Mouse (Mus musculus): Measurements from ENCODE around the gene Zcchc8. TPM values are rescaled to one million over a fixed set of nuclear protein-coding genes. Genes with fewer than 3 reads are reported as not detected.
"Not testable (repeated sequence)": the region's sequence is repeated elsewhere in the genome, so short reads cannot be mapped to it uniquely, and the experiment has no call there.

Zcchc8 gene
- polyA plus RNA-seq, 1 experiment from 2014 or later: 69.3 TPM

DNA sequence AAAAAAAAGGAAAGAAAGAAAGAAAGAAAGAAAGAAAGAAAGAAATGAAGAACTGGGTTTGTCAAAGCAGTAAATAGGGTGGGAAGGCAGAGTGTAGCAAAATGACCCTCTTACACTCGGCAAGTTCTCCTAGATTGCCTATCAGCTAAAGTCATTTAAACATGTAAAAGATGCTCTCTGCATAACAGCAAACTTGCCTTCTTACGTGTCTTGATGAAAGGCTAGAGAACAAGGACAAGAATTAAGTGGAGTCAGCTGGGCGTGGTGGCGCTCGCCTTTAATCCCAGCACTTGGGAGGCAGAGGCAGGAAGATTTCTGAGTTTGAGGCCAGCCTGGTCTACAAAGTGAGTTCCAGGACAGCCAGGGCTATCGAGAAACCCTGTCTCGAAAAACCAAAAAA is 2.9 kb upstream of the Zcchc8 start:
- not testable (repeated sequence) for H3K9ac ChIP-seq (replicated peaks; ENCODE audit: low read length); H3K27me3 ChIP-seq (ENCODE audit: insufficient read depth, low read length); H3K4me2 ChIP-seq (replicated peaks; ENCODE audit: low read depth, low read length); ATAC-seq (ENCODE audit: low FRiP score, low TSS enrichment); H3K27ac ChIP-seq (ENCODE audit: low read length); H3K9me3 ChIP-seq (ENCODE audit: low read length); H3K4me3 ChIP-seq (ENCODE audit: low read length); H3K36me3 ChIP-seq (ENCODE audit: insufficient read depth, low read length)
- WGBS: 90% methylated on average over 7 of the region's 7 CpGs
- H3K4me1 ChIP-seq (ENCODE audit: insufficient read depth, low read length): peaks cover 12% of the 10 kb centered on the region

- Histone ChIP-seq H3K4me1 (ENCODE audit: insufficient read depth, low read length) (peaks cover 18% of the 10 kb centered on the region), H3K4me3 (ENCODE audit: low read length) (no peak overlapping the region), H3K27ac (ENCODE audit: low read length) (no peak overlapping the region), H3K9me3 (ENCODE audit: low read length) (no peaks in the 10 kb centered on the region), H3K4me2 (replicated peaks; ENCODE audit: low read depth, low read length) (no peak overlapping the region), H3K27me3 (ENCODE audit: insufficient read depth, low read length) (no peaks in the 10 kb centered on the region), H3K9ac (replicated peaks; ENCODE audit: low read length) (no peak overlapping the region), H3K36me3 (ENCODE audit: insufficient read depth, low read length) (peaks cover 59% of the 10 kb centered on the region)
- no peak for ATAC-seq (ENCODE audit: low FRiP score, low TSS enrichment)
- 90% methylated on average over 4 of the region's 4 CpGs for WGBS
Measured at GRCm38 (mm10) chr5:123714622-123715021, 6.3 kb downstream of the Zcchc8 start.

DNA sequence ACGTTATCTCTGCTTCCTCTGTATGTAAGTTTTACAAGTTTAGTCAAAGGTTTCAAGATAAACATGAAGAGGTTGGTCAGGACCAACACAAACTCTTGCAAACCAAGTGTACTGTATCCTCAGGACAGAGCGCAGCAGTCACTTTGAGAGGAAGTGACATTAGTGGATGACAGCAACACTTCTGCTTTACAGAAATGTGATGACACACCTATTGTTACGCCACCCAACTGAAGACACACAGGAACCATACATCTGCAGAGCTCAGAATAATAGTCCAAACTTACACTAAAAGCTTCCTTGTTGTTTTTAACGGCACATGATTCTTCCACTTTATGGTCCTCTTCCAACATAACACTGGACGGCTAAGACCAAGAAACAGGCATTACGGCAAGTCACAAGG is 7.1 kb downstream of the Zcchc8 start:
- no peaks in the 10 kb centered on the region for H3K27me3 ChIP-seq (ENCODE audit: insufficient read depth, low read length)
- no peak overlapping the region for H3K4me2 ChIP-seq (replicated peaks; ENCODE audit: low read depth, low read length)
- no peak overlapping the region for H3K4me3 ChIP-seq (ENCODE audit: low read length)
- H3K9me3 ChIP-seq (ENCODE audit: low read length): no peaks in the 10 kb centered on the region
- H3K36me3 ChIP-seq (ENCODE audit: insufficient read depth, low read length): peaks cover 66% of the 10 kb centered on the region
- no peak for ATAC-seq (ENCODE audit: low FRiP score, low TSS enrichment)
- 90% methylated on average over 6 of the region's 6 CpGs for WGBS
- no peak overlapping the region for H3K27ac ChIP-seq (ENCODE audit: low read length)
- no peak overlapping the region for H3K9ac ChIP-seq (replicated peaks; ENCODE audit: low read length)
- peaks cover 10% of the 10 kb centered on the region for H3K4me1 ChIP-seq (ENCODE audit: insufficient read depth, low read length)

GRCm38 (mm10) chr5:123709571-123709970 is 11.3 kb downstream of the Zcchc8 start:
- H3K27ac ChIP-seq (ENCODE audit: low read length): no peak overlapping the region
- H3K4me3 ChIP-seq (ENCODE audit: low read length): no peak overlapping the region
- 70% methylated on average over 4 of the region's 4 CpGs for WGBS
- H3K9ac ChIP-seq (replicated peaks; ENCODE audit: low read length): no peak overlapping the region
- no peak for ATAC-seq (ENCODE audit: low FRiP score, low TSS enrichment)
- H3K9me3 ChIP-seq (ENCODE audit: low read length): no peaks in the 10 kb centered on the region
- H3K36me3 ChIP-seq (ENCODE audit: insufficient read depth, low read length): peaks cover 82% of the 10 kb centered on the region
- no peaks in the 10 kb centered on the region for H3K4me1 ChIP-seq (ENCODE audit: insufficient read depth, low read length)
- no peak overlapping the region for H3K4me2 ChIP-seq (replicated peaks; ENCODE audit: low read depth, low read length)
- H3K27me3 ChIP-seq (ENCODE audit: insufficient read depth, low read length): no peaks in the 10 kb centered on the region

- H3K4me3 ChIP-seq (ENCODE audit: low read length): no peak overlapping the region
- H3K4me1 ChIP-seq (ENCODE audit: insufficient read depth, low read length): no peaks in the 10 kb centered on the region
- no peaks in the 10 kb centered on the region for H3K9me3 ChIP-seq (ENCODE audit: low read length)
- H3K4me2 ChIP-seq (replicated peaks; ENCODE audit: low read depth, low read length): no peak overlapping the region
- WGBS: 95% methylated on average over 12 of the region's 12 CpGs
- ATAC-seq (ENCODE audit: low FRiP score, low TSS enrichment): no peak
- peaks cover 82% of the 10 kb centered on the region for H3K36me3 ChIP-seq (ENCODE audit: insufficient read depth, low read length)
- H3K9ac ChIP-seq (replicated peaks; ENCODE audit: low read length): no peak overlapping the region
- H3K27ac ChIP-seq (ENCODE audit: low read length): no peak overlapping the region
- no peaks in the 10 kb centered on the region for H3K27me3 ChIP-seq (ENCODE audit: insufficient read depth, low read length)
Measured at GRCm38 (mm10) chr5:123708598-123708997, 12.3 kb downstream of the Zcchc8 start.

- no peak; the same call in 1 of the 2 replicates for ATAC-seq (ENCODE audit: low FRiP score, low TSS enrichment)
- Histone ChIP-seq H3K27me3 (ENCODE audit: insufficient read depth, low read length) (no peaks in the 10 kb centered on the region), H3K27ac (ENCODE audit: low read length) (no peak overlapping the region), H3K9ac (replicated peaks; ENCODE audit: low read length) (no peak overlapping the region), H3K9me3 (ENCODE audit: low read length) (no peaks in the 10 kb centered on the region), H3K36me3 (ENCODE audit: insufficient read depth, low read length) (peaks cover 66% of the 10 kb centered on the region), H3K4me3 (ENCODE audit: low read length) (no peak overlapping the region), H3K4me1 (ENCODE audit: insufficient read depth, low read length) (no peaks in the 10 kb centered on the region), H3K4me2 (replicated peaks; ENCODE audit: low read depth, low read length) (no peak overlapping the region)
- WGBS: 56% methylated on average over 11 of the region's 11 CpGs
Measured at GRCm38 (mm10) chr5:123700625-123701024, 20.3 kb downstream of the Zcchc8 start.

GRCm38 (mm10) chr5:123699198-123699597 is 21.7 kb downstream of the Zcchc8 start:
- whole genome bisulfite sequencing: 27% methylated on average over 3 of the region's 3 CpGs
- peaks cover 58% of the 10 kb centered on the region for H3K36me3 ChIP-seq (ENCODE audit: insufficient read depth, low read length)
- H3K9ac ChIP-seq (replicated peaks; ENCODE audit: low read length): no peak overlapping the region
- no peaks in the 10 kb centered on the region for H3K27me3 ChIP-seq (ENCODE audit: insufficient read depth, low read length)
- peaks cover 4% of the 10 kb centered on the region; the same call in 1 of the 2 replicates for H3K4me1 ChIP-seq (ENCODE audit: insufficient read depth, low read length)
- H3K27ac ChIP-seq (ENCODE audit: low read length): no peak overlapping the region
- no peaks in the 10 kb centered on the region for H3K9me3 ChIP-seq (ENCODE audit: low read length)
- no peak overlapping the region for H3K4me3 ChIP-seq (ENCODE audit: low read length)
- ATAC-seq (ENCODE audit: low FRiP score, low TSS enrichment): peak; percentile 46; the same call in 1 of the 2 replicates
- H3K4me2 ChIP-seq (replicated peaks; ENCODE audit: low read depth, low read length): no peak overlapping the region

DNA sequence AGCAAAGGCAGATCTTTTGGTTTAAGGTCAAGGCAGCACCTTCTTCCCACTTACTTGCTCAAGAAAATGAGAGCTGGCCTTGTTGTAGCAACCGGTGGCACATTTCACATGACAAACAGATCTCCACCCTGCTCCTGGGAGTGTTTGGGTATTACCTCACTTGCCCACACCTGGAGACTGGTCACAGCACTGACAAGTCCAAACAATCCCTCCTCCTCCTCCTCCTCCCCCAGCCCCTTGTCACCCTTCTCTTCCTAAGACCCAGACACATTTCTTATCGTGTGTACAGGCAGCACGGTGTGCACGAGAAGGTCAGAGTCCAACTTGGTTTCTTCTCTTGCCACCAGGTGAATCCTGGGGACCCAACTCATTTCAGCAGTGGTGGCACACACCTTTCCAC is 23.9 kb downstream of the Zcchc8 start:
- Histone ChIP-seq H3K27me3 (ENCODE audit: insufficient read depth, low read length) (no peaks in the 10 kb centered on the region), H3K36me3 (ENCODE audit: insufficient read depth, low read length) (peaks cover 35% of the 10 kb centered on the region), H3K4me2 (replicated peaks; ENCODE audit: low read depth, low read length) (no peak overlapping the region), H3K27ac (ENCODE audit: low read length) (no peak overlapping the region), H3K9me3 (ENCODE audit: low read length) (no peaks in the 10 kb centered on the region), H3K9ac (replicated peaks; ENCODE audit: low read length) (no peak overlapping the region), H3K4me1 (ENCODE audit: insufficient read depth, low read length) (peaks cover 4% of the 10 kb centered on the region; the same call in 1 of the 2 replicates), H3K4me3 (ENCODE audit: low read length) (no peak overlapping the region)
- 63% methylated on average over 4 of the region's 4 CpGs for WGBS
- no peak; the same call in 1 of the 2 replicates for ATAC-seq (ENCODE audit: low FRiP score, low TSS enrichment)

GRCm38 (mm10) chr5:123696244-123696643 is 24.7 kb downstream of the Zcchc8 start:
- no peaks in the 10 kb centered on the region for H3K9me3 ChIP-seq (ENCODE audit: low read length)
- H3K27ac ChIP-seq (ENCODE audit: low read length): no peak overlapping the region
- WGBS: 90% methylated on average over 7 of the region's 7 CpGs
- H3K27me3 ChIP-seq (ENCODE audit: insufficient read depth, low read length): no peaks in the 10 kb centered on the region
- no peak for ATAC-seq (ENCODE audit: low FRiP score, low TSS enrichment)
- H3K36me3 ChIP-seq (ENCODE audit: insufficient read depth, low read length): peaks cover 31% of the 10 kb centered on the region
- peaks cover 4% of the 10 kb centered on the region; the same call in 1 of the 2 replicates for H3K4me1 ChIP-seq (ENCODE audit: insufficient read depth, low read length)
- H3K4me2 ChIP-seq (replicated peaks; ENCODE audit: low read depth, low read length): no peak overlapping the region
- no peak overlapping the region for H3K9ac ChIP-seq (replicated peaks; ENCODE audit: low read length)
- H3K4me3 ChIP-seq (ENCODE audit: low read length): no peak overlapping the region

GRCm38 (mm10) chr5:123694468-123694867 is 26.4 kb downstream of the Zcchc8 start:
- no peak overlapping the region for H3K4me2 ChIP-seq (replicated peaks; ENCODE audit: low read depth, low read length)
- no peak for ATAC-seq (ENCODE audit: low FRiP score, low TSS enrichment)
- H3K4me3 ChIP-seq (ENCODE audit: low read length): no peak overlapping the region
- H3K4me1 ChIP-seq (ENCODE audit: insufficient read depth, low read length): peaks cover 4% of the 10 kb centered on the region; the same call in 1 of the 2 replicates
- no peak overlapping the region for H3K9ac ChIP-seq (replicated peaks; ENCODE audit: low read length)
- H3K27ac ChIP-seq (ENCODE audit: low read length): no peak overlapping the region
- peaks cover 17% of the 10 kb centered on the region; the same call in 1 of the 2 replicates for H3K36me3 ChIP-seq (ENCODE audit: insufficient read depth, low read length)
- 40% methylated on average over 6 of the region's 6 CpGs for WGBS
- no peaks in the 10 kb centered on the region for H3K27me3 ChIP-seq (ENCODE audit: insufficient read depth, low read length)
- H3K9me3 ChIP-seq (ENCODE audit: low read length): no peaks in the 10 kb centered on the region

Data from kidney, embryonic 16.5 days (tissue).